7 mouse cellular contexts compared by ENCODE assay signal in the genomic region with DNA sequence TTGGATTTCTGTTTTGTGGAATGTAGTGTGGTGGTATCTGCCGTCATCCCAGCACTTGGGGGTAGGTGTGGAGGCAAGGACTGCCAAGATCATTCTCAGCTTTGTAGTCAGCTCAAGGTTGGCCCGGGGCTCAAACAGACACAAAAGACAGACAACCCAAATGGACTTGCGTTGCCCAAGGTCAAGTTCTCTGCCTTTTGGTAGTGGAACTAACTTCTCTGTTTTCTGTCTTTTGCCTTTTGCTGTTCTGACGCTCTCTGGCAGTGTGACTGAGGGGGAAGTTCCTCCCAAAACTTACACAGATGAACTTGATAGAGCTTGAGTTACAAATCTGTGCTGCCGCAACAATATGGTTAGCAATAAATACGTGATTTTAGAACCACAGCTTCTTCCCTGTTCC. TPM values are rescaled to one million over a fixed set of nuclear protein-coding genes. Genes with fewer than 3 reads are reported as not detected.
DNase-seq lines count a peak whose midpoint lies in the region; ATAC-seq and TF ChIP-seq lines count a peak whose summit lies in the region.

No protein-coding gene starts in this region.

- no peak for ATAC-seq in embryonic facial prominence, embryonic 14.5 days (ENCODE audit: low read depth)
- ATAC-seq in intestine, embryonic 15.5 days: no peak

- no peak overlapping the region; the same call in 1 of the 2 replicates for H3K9ac ChIP-seq in embryonic facial prominence, embryonic 14.5 days (ENCODE audit: low read depth, low read length)
- H3K9ac ChIP-seq in intestine, embryonic 15.5 days: 0 out of 2 replicates have a peak overlapping the region, but pooled peaks have one; percentile 4

- peak; percentile 35 for DNase-seq in lung, adult 2 months
- no peak for DNase-seq in lung, postnatal 25 days (ENCODE audit: low spot score)
- no peak for DNase-seq in embryonic facial prominence, embryonic 14.5 days (ENCODE audit: low spot score)
- DNase-seq in splenic B cell, adult 2 months (ENCODE audit: low read depth, low spot score): peak; percentile 30
- no peak for DNase-seq in thymus, postnatal 0 days (ENCODE audit: low spot score)
- no peak for DNase-seq in left cerebral cortex, adult 11 months (ENCODE audit: low spot score)

- peak overlapping the region; percentile 27 for H3K4me3 ChIP-seq in lung, adult 2 months (replicated peaks; ENCODE audit: extremely low read depth, low read depth, low read length)
- H3K4me3 ChIP-seq in embryonic facial prominence, embryonic 14.5 days (ENCODE audit: low read depth, low read length): peak overlapping the region; percentile 76
- peak overlapping the region; percentile 71 for H3K4me3 ChIP-seq in intestine, embryonic 15.5 days (replicated peaks)

- peaks cover 38% of the 10 kb centered on the region for H3K27me3 ChIP-seq in embryonic facial prominence, embryonic 14.5 days (replicated peaks; ENCODE audit: control insufficient read depth, insufficient read depth, low read length)
- H3K27me3 ChIP-seq in intestine, embryonic 15.5 days (replicated peaks): peaks cover 8% of the 10 kb centered on the region; the same call in 1 of the 2 replicates
- H3K27me3 ChIP-seq in splenic B cell, adult 2 months (ENCODE audit: control insufficient read depth, insufficient read depth, low read length, poor library complexity, severe bottlenecking): no peaks in the 10 kb centered on the region

- TF ChIP-seq CTCF in lung, adult 2 months (IDR thresholded peaks at IDR 0.05; ENCODE audit: insufficient read depth, low read length): no peak

- no peaks in the 10 kb centered on the region for H3K36me3 ChIP-seq in embryonic facial prominence, embryonic 14.5 days (ENCODE audit: control insufficient read depth, insufficient read depth, low read length)
- no peaks in the 10 kb centered on the region for H3K36me3 ChIP-seq in intestine, embryonic 15.5 days
- H3K36me3 ChIP-seq in splenic B cell, adult 2 months (ENCODE audit: control insufficient read depth, insufficient read depth, low read length, poor library complexity, severe bottlenecking): no peaks in the 10 kb centered on the region

- 15% methylated on average over 6 of the region's 6 CpGs for WGBS in lung, adult 2 months
- WGBS in embryonic facial prominence, embryonic 14.5 days: 14% methylated on average over 6 of the region's 6 CpGs
- whole genome bisulfite sequencing in intestine, embryonic 15.5 days: 15% methylated on average over 6 of the region's 6 CpGs

- peak overlapping the region; percentile 99 for H3K4me2 ChIP-seq in embryonic facial prominence, embryonic 14.5 days (ENCODE audit: low read depth, low read length)
- peak overlapping the region; percentile 98 for H3K4me2 ChIP-seq in intestine, embryonic 15.5 days (replicated peaks)

- no peak overlapping the region for H3K27ac ChIP-seq in embryonic facial prominence, embryonic 14.5 days (replicated peaks; ENCODE audit: low read depth, low read length)
- no peak overlapping the region for H3K27ac ChIP-seq in intestine, embryonic 15.5 days

- TF ChIP-seq POLR2A in lung, adult 2 months (IDR thresholded peaks at IDR 0.05; ENCODE audit: borderline replicate concordance, extremely low read depth, low read depth, low read length): no peak

- peaks cover 2% of the 10 kb centered on the region; the same call in 1 of the 2 replicates for H3K4me1 ChIP-seq in lung, adult 2 months (ENCODE audit: control insufficient read depth, insufficient read depth, low read length)
- peaks cover 10% of the 10 kb centered on the region; the same call in 1 of the 2 replicates for H3K4me1 ChIP-seq in embryonic facial prominence, embryonic 14.5 days (ENCODE audit: control insufficient read depth, insufficient read depth, low read length)
- peaks cover 7% of the 10 kb centered on the region for H3K4me1 ChIP-seq in intestine, embryonic 15.5 days (replicated peaks)

- no peaks in the 10 kb centered on the region for H3K9me3 ChIP-seq in embryonic facial prominence, embryonic 14.5 days (ENCODE audit: control insufficient read depth, low read length)
- no peaks in the 10 kb centered on the region for H3K9me3 ChIP-seq in intestine, embryonic 15.5 days

RNA-seq across cellular contexts. Expression of gene Cds1, which starts 1.3 kb away (rescaled TPM):
- 23.6 TPM in 2 replicates for polyA plus RNA-seq in lung, adult 2 months (2012; rRNA removed)
- 9.0 and 10.2 TPM in 2 replicates for polyA plus RNA-seq in embryonic facial prominence, embryonic 14.5 days (2014; fragmentation: Nextera tagmentation; extraction: Ambion mirVana)
- polyA plus RNA-seq in intestine, embryonic 15.5 days (2015; fragmentation: Nextera tagmentation; extraction: Ambion mirVana): 15.9 and 19.2 TPM in 2 replicates
- 15.7 and 17.3 TPM in 2 replicates for polyA plus RNA-seq in thymus, postnatal 0 days (2015; fragmentation: Nextera tagmentation; extraction: Ambion mirVana)

Comparison
In these comparisons a context has a peak if more than half of its experiments do, and no peak if none do; other contexts are left out.
1. DNase-seq: peak in lung, adult 2 months (single experiment) and splenic B cell, adult 2 months (single experiment); none in lung, postnatal 25 days (single experiment), embryonic facial prominence, embryonic 14.5 days (single experiment), thymus, postnatal 0 days (single experiment) and left cerebral cortex, adult 11 months (single experiment).
2. Peak in every context shown above with its lines, with median percentiles within 50 percentile points of each other: H3K4me3 ChIP-seq.